Mouse (Mus musculus): ENCODE measurements around the gene Sinhcaf. TPM values are rescaled to one million over a fixed set of nuclear protein-coding genes. Genes with fewer than 3 reads are reported as not detected.
"Not testable (repeated sequence)": the region's sequence is repeated elsewhere in the genome, so short reads cannot be mapped to it uniquely, and the experiment has no call there.

The Sinhcaf gene
- polyA plus RNA-seq (2015; fragmentation: Nextera tagmentation; extraction: Ambion mirVana): 107 and 108 TPM in 2 replicates

DNA sequence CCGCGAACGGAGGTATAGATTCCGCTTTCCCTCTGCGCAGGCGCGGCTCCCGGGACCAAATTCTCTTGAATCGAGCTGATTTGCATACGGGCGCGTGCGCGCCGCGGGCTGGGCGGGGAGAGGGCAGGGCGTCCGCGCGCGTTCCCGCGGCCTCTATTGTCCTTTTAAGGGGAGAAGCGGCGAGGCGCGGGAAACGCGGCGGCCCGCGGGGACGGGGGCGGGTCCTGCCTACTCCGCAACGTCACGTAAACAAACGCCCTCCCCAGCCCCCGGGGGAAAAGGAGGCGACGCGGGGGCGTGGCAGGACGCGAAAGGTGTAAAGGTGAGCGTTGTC lies at the start of gene Sinhcaf:
Sinhcaf (minus strand) TSS at position 59 of the 334 bp plus-strand sequence.
- Histone ChIP-seq H3K27me3 (no peaks in the 10 kb centered on the region), H3K9ac (peak within 1 kb of the TSS; percentile 98), H3K4me2 (replicated peaks) (peak within 1 kb of the TSS; percentile 76), H3K4me3 (peak within 1 kb of the TSS; percentile 91), H3K9me3 (no peaks in the 10 kb centered on the region), H3K27ac (peak within 1 kb of the TSS; percentile 91), H3K4me1 (peaks cover 26% of the 10 kb centered on the region), H3K36me3 (peaks cover 5% of the 10 kb centered on the region; the same call in 1 of the 2 replicates)
- under 1% methylated on average over 47 of the region's 47 CpGs for WGBS
- ATAC-seq (ENCODE audit: low FRiP score, low read depth): peak; percentile 84

DNA sequence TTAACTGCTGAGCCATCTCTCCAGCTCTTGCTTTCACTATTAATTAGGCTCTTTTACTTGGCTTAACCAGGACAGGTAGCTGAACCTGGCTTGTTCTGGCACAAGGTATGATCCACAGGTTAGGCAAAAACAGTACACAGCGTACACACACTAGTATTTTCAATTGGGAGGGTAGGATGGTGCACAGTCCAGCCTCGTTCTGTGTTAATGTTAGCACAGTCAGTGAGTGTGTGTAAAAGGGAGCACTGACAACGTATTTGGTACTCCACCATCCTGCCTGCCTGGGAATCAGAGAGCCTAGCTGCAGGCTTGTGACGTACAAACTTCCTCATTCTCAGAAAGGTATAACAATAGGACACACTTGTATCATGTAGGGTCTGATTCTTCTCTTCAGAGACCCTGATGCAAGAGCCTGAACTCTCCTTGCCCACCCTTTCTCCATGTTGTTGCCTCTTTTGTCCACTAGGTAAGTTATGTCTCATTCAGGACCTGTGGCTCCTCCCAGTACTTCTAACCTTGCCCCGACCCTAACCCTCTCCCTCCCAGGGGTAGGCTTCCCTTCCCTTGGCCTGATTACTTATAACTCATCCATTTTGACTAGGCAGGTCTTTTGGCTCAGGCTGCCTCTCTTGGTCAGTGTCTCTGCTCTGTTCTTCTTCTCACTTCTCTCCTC lies 48.2 kb upstream of the Sinhcaf start:
- 79% methylated on average over 5 of the region's 5 CpGs for WGBS
- H3K4me1 ChIP-seq: peaks cover 7% of the 10 kb centered on the region
- H3K27me3 ChIP-seq: no peaks in the 10 kb centered on the region
- no peak; the same call in 1 of the 2 replicates for ATAC-seq (ENCODE audit: low FRiP score, low read depth)
- no peak overlapping the region for H3K9ac ChIP-seq
- H3K27ac ChIP-seq: no peak overlapping the region
- H3K4me2 ChIP-seq (replicated peaks): no peak overlapping the region
- peaks cover 27% of the 10 kb centered on the region for H3K36me3 ChIP-seq
- no peaks in the 10 kb centered on the region for H3K9me3 ChIP-seq
- no peak overlapping the region for H3K4me3 ChIP-seq

DNA sequence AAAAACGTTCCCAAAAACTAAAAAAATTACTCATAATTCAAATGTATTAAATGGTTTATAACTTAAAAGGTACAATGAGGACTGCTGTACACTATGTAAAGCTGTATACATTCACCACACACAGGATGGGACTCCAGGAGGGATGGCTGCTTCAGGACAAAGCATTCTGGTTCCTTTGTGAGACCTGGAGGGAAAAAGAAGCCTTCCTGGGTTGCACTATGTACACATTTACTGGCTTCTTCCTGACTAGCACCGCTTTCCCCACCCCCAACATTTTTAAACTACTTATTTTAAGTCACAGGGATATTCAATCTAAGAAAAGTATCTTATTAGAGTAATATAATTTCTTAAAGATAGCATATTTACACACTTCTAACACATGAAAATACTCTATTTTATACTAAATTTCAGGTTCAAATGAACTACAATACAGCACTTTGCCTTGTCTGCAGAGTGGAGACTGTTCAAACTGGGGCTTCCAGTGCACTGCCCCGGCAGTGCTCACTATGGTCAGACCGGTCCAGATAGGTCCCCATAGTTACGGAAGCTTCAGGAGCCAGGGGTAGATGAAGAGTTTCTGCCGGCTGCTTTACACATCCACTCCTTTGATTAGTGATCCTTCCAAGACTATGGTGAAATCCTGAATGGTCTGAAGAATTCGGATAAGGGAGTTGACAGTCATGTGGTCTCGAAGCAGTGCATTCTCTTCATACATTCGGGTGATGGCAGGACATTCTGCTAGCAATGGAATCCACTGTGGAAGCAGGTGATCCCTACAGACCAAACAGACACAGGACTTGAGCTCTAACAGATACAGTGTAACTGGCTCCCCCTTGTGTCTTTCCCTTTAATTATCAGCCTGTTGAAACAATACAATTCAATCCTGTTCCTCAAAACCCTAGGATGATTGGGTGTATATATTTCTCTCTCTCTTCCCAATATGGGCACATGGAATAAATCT lies 47.1 kb upstream of the Sinhcaf start:
- WGBS: 42% methylated on average over 9 of the region's 9 CpGs
- Histone ChIP-seq H3K4me1 (peaks cover 7% of the 10 kb centered on the region), H3K27me3 (no peaks in the 10 kb centered on the region), H3K9me3 (no peaks in the 10 kb centered on the region), H3K4me2 (replicated peaks) (no peak overlapping the region), H3K9ac (no peak overlapping the region), H3K4me3 (no peak overlapping the region), H3K27ac (no peak overlapping the region), H3K36me3 (peaks cover 23% of the 10 kb centered on the region)
- no peak for ATAC-seq (ENCODE audit: low FRiP score, low read depth)

- no peak overlapping the region for H3K4me2 ChIP-seq (replicated peaks)
- no peak for ATAC-seq (ENCODE audit: low FRiP score, low read depth)
- peaks cover 7% of the 10 kb centered on the region for H3K4me1 ChIP-seq
- H3K36me3 ChIP-seq: peaks cover 16% of the 10 kb centered on the region
- H3K27me3 ChIP-seq: no peaks in the 10 kb centered on the region
- H3K4me3 ChIP-seq: no peak overlapping the region
- 52% methylated on average over 4 of the region's 4 CpGs for WGBS
- H3K9me3 ChIP-seq: no peaks in the 10 kb centered on the region
- H3K9ac ChIP-seq: no peak overlapping the region
- H3K27ac ChIP-seq: no peak overlapping the region
Measured at GRCm38 (mm10) chr6:148992373-148993116, 46.3 kb upstream of the Sinhcaf start.

DNA sequence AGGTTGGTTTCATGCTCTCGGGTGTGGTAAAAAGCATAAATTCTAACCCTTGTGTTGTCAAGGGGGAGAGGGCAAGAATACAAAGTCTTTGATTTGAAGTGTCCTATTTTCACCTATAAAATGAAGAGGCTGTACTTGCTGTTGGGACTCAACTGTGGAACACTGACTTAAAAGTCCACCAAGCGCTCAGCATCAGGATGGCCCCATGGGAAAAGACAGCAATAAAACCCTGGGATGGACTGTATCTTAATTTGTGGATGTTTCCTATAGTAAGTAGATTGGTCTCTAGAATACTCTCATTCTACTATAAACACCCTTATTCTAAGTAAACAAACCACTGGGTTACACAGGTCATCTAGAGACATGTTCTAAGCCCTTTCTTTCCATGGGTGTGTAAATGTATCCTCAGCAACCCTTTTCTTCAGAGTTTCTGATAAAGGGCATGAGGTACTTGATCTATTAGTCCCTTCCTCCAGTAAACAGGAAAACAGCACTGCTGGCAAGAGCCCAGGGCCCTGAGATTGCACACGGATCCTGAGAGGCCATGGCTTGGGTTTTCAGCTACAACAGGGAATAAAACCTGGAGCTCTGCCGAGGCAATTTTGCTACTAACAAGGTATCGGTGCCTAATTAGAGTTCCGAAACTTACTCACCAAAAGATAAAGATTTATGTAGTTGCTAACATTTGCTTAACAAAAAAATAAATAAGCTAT lies 45.5 kb upstream of the Sinhcaf start:
- H3K4me3 ChIP-seq: no peak overlapping the region
- WGBS: 47% methylated on average over 6 of the region's 6 CpGs
- H3K4me2 ChIP-seq (replicated peaks): no peak overlapping the region
- ATAC-seq (ENCODE audit: low FRiP score, low read depth): no peak
- peaks cover 9% of the 10 kb centered on the region for H3K36me3 ChIP-seq
- no peaks in the 10 kb centered on the region for H3K9me3 ChIP-seq
- H3K4me1 ChIP-seq: peaks cover 7% of the 10 kb centered on the region
- H3K27me3 ChIP-seq: no peaks in the 10 kb centered on the region
- H3K9ac ChIP-seq: no peak overlapping the region
- no peak overlapping the region for H3K27ac ChIP-seq

DNA sequence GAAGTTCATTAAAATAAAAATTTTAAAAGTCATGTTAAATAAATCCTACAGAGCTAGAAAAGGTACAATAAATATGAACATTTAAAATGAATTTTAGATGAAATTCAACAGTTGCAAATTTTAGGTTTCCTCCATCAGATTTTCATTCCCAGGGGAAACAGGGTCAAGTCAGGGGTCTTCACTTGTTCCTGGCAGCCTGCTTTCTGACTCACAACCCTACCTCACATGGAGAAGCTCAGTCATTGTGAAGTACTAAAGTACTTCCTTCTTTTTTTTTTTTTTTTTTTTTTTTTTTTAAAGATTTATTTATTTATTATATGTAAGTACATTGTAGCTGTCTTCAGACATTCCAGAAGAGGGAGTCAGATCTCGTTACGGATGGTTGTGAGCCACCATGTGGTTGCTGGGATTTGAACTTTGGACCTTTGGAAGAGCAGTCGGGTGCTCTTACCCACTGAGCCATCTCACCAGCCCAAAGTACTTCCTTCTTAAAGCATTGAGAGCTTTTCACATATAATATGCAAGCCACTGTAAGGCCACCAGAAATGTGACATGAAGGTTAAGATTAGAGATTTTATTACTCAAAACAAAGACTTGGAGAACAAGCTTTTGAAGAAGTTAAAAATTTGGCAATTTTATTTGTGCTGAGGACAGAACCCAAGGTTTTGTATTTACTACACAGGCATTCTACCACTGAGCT lies 43.7 kb upstream of the Sinhcaf start:
- not testable (repeated sequence) for H3K4me3 ChIP-seq; ATAC-seq (ENCODE audit: low FRiP score, low read depth)
- WGBS: 93% methylated on average over 2 of the region's 3 CpGs

DNA sequence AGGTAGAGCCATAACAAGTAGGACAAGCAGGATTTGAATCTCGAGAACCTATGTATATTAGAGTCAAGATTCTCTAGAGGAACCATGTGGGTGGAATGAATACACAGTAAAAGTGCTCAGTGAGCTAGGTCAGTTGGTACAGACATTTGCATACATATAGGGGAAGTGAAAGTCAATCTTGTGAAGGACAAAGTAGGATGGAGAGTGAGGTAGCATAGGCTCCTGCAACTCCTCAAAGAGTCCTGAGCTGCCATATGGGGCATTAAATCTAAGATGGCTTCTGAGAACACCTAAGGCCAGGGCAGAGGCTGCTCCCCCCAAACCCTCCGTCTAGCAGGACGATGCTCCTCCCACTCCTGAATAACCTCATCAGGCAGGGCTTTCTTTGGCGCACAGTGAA lies 39.7 kb upstream of the Sinhcaf start:
- Histone ChIP-seq H3K4me2 (replicated peaks) (no peak overlapping the region), H3K4me1 (no peaks in the 10 kb centered on the region), H3K4me3 (no peak overlapping the region), H3K27me3 (no peaks in the 10 kb centered on the region), H3K27ac (no peak overlapping the region), H3K9ac (no peak overlapping the region), H3K9me3 (no peaks in the 10 kb centered on the region), H3K36me3 (no peaks in the 10 kb centered on the region)
- no peak for ATAC-seq (ENCODE audit: low FRiP score, low read depth)
- 81% methylated on average over 4 of the region's 4 CpGs for WGBS

More for the DNA sequence above, 43.7 kb upstream of the Sinhcaf start:
- not testable (repeated sequence) for H3K4me2 ChIP-seq (replicated peaks); H3K36me3 ChIP-seq; H3K9ac ChIP-seq; H3K27ac ChIP-seq; H3K27me3 ChIP-seq; H3K9me3 ChIP-seq; H3K4me1 ChIP-seq

DNA sequence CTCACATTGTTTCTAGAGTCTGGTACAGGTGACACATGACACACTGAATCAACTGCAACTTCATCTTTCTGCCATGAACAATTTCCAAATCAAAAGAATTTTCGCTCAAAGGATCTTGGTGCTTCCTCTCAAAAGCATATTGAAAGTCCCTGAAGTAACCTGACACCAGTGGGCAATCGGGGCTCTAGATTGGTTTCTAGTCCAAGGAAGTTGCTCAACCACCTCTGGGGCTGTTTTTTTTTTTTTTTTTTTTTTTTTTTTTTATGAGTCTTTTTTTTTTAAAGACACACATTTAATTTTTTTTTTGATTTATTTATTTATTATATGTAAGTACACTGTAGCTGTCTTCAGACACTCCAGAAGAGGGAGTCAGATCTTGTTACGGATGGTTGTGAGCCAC lies 34.2 kb upstream of the Sinhcaf start:
- H3K9me3 ChIP-seq: no peaks in the 10 kb centered on the region
- ATAC-seq (ENCODE audit: low FRiP score, low read depth): no peak
- H3K4me1 ChIP-seq: no peaks in the 10 kb centered on the region
- no peak overlapping the region for H3K4me3 ChIP-seq
- no peak overlapping the region for H3K4me2 ChIP-seq (replicated peaks)
- H3K9ac ChIP-seq: no peak overlapping the region
- 59% methylated on average over 3 of the region's 3 CpGs for WGBS
- H3K27ac ChIP-seq: no peak overlapping the region
- H3K27me3 ChIP-seq: no peaks in the 10 kb centered on the region
- H3K36me3 ChIP-seq: no peaks in the 10 kb centered on the region

GRCm38 (mm10) chr6:148975096-148975495 lies 28.8 kb upstream of the Sinhcaf start:
- no peak for ATAC-seq (ENCODE audit: low FRiP score, low read depth)
- no peak overlapping the region for H3K4me2 ChIP-seq (replicated peaks)
- peaks cover 13% of the 10 kb centered on the region for H3K4me1 ChIP-seq
- WGBS: 94% methylated on average over 3 of the region's 3 CpGs
- no peaks in the 10 kb centered on the region for H3K9me3 ChIP-seq
- no peak overlapping the region for H3K4me3 ChIP-seq
- H3K27me3 ChIP-seq: no peaks in the 10 kb centered on the region
- no peaks in the 10 kb centered on the region for H3K36me3 ChIP-seq
- H3K27ac ChIP-seq: no peak overlapping the region
- H3K9ac ChIP-seq: no peak overlapping the region

DNA sequence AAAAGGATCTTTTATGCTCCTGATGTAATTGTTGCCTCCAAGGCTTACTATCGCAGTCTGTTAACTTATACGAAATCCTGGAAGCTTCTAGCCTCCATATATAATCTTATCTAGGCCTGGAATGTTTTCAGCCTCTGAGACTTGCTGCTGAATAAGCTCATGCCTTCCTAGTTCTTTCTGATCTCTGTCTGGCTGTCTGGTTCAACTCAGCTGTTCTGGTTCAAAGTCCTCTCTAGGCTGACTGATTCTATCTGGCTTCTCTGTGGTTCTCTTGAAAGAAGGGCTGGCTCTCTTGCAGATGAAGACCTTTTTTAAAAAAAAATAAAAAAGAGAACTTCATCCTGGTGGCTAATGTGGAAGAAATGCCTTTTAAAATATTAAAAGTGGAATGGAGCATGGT lies 26.6 kb upstream of the Sinhcaf start:
- 68% methylated on average over 2 of the region's 2 CpGs for WGBS
- ATAC-seq (ENCODE audit: low FRiP score, low read depth): no peak
- no peaks in the 10 kb centered on the region for H3K9me3 ChIP-seq
- H3K36me3 ChIP-seq: no peaks in the 10 kb centered on the region
- no peak overlapping the region for H3K9ac ChIP-seq
- H3K4me1 ChIP-seq: peaks cover 13% of the 10 kb centered on the region
- no peak overlapping the region for H3K27ac ChIP-seq
- H3K27me3 ChIP-seq: no peaks in the 10 kb centered on the region
- H3K4me2 ChIP-seq (replicated peaks): no peak overlapping the region
- H3K4me3 ChIP-seq: no peak overlapping the region

Data from limb, embryonic 13.5 days (tissue).